Mouse (Mus musculus): Measurements from ENCODE around the gene Cpn2. TPM values are rescaled to one million over a fixed set of nuclear protein-coding genes. Genes with fewer than 3 reads are reported as not detected.

Gene Cpn2
- polyA plus RNA-seq, 1 experiment from 2014 or later: not detected

- 58% methylated on average over 4 of the region's 4 CpGs for WGBS (ENCODE audit: insufficient replicate concordance)
- no peaks in the 10 kb centered on the region for H3K9me3 ChIP-seq (replicated peaks; ENCODE audit: control insufficient read depth, low read length)
- no peaks in the 10 kb centered on the region for H3K36me3 ChIP-seq (ENCODE audit: control insufficient read depth, insufficient read depth, low read length)
- no peak overlapping the region for H3K4me3 ChIP-seq (ENCODE audit: low read depth, low read length)
- no peak overlapping the region for H3K9ac ChIP-seq (ENCODE audit: low read depth, low read length)
- peaks cover 40% of the 10 kb centered on the region for H3K27me3 ChIP-seq (ENCODE audit: control insufficient read depth, insufficient read depth, low read length)
- ATAC-seq (replicated peaks; ENCODE audit: insufficient number of reproducible peaks, low FRiP score, low TSS enrichment): no peak
- H3K4me2 ChIP-seq: no peak overlapping the region
- H3K4me1 ChIP-seq (ENCODE audit: control insufficient read depth, insufficient read depth, low read length): peaks cover 7% of the 10 kb centered on the region; the same call in 1 of the 2 replicates
- H3K27ac ChIP-seq (ENCODE audit: low read depth, low read length): no peak overlapping the region
Measured at GRCm38 (mm10) chr16:30285701-30286100, 18.4 kb upstream of the Cpn2 start.

- H3K4me3 ChIP-seq (ENCODE audit: low read depth, low read length): 0 out of 2 replicates have a peak overlapping the region, but pooled peaks have one; percentile 8
- no peak for ATAC-seq (replicated peaks; ENCODE audit: insufficient number of reproducible peaks, low FRiP score, low TSS enrichment)
- H3K36me3 ChIP-seq (ENCODE audit: control insufficient read depth, insufficient read depth, low read length): no peaks in the 10 kb centered on the region
- 3% methylated on average over 15 of the region's 15 CpGs for WGBS (ENCODE audit: insufficient replicate concordance)
- H3K9ac ChIP-seq (ENCODE audit: low read depth, low read length): no peak overlapping the region
- peak overlapping the region; percentile 43 for H3K4me2 ChIP-seq
- no peaks in the 10 kb centered on the region for H3K9me3 ChIP-seq (replicated peaks; ENCODE audit: control insufficient read depth, low read length)
- no peak overlapping the region for H3K27ac ChIP-seq (ENCODE audit: low read depth, low read length)
- H3K4me1 ChIP-seq (ENCODE audit: control insufficient read depth, insufficient read depth, low read length): peaks cover 7% of the 10 kb centered on the region; the same call in 1 of the 2 replicates
- peaks cover 40% of the 10 kb centered on the region for H3K27me3 ChIP-seq (ENCODE audit: control insufficient read depth, insufficient read depth, low read length)
Measured at GRCm38 (mm10) chr16:30283743-30284337, 16.5 kb upstream of the Cpn2 start.

GRCm38 (mm10) chr16:30282844-30283495 is 15.7 kb upstream of the Cpn2 start, which contains the start of gene Lrrc15:
Gene Lrrc15, minus strand, starts transcription at chr16:30283256.
- Histone ChIP-seq H3K9me3 (replicated peaks; ENCODE audit: control insufficient read depth, low read length) (no peaks in the 10 kb centered on the region), H3K27ac (ENCODE audit: low read depth, low read length) (no peak within 1 kb of the TSS), H3K36me3 (ENCODE audit: control insufficient read depth, insufficient read depth, low read length) (no peaks in the 10 kb centered on the region), H3K27me3 (ENCODE audit: control insufficient read depth, insufficient read depth, low read length) (peaks cover 40% of the 10 kb centered on the region), H3K4me1 (ENCODE audit: control insufficient read depth, insufficient read depth, low read length) (peaks cover 7% of the 10 kb centered on the region; the same call in 1 of the 2 replicates), H3K9ac (ENCODE audit: low read depth, low read length) (no peak within 1 kb of the TSS), H3K4me2 (peak within 1 kb of the TSS; percentile 64), H3K4me3 (ENCODE audit: low read depth, low read length) (peak within 1 kb of the TSS; percentile 31)
- no peak for ATAC-seq (replicated peaks; ENCODE audit: insufficient number of reproducible peaks, low FRiP score, low TSS enrichment)
- WGBS (ENCODE audit: insufficient replicate concordance): 7% methylated on average over 34 of the region's 34 CpGs

DNA sequence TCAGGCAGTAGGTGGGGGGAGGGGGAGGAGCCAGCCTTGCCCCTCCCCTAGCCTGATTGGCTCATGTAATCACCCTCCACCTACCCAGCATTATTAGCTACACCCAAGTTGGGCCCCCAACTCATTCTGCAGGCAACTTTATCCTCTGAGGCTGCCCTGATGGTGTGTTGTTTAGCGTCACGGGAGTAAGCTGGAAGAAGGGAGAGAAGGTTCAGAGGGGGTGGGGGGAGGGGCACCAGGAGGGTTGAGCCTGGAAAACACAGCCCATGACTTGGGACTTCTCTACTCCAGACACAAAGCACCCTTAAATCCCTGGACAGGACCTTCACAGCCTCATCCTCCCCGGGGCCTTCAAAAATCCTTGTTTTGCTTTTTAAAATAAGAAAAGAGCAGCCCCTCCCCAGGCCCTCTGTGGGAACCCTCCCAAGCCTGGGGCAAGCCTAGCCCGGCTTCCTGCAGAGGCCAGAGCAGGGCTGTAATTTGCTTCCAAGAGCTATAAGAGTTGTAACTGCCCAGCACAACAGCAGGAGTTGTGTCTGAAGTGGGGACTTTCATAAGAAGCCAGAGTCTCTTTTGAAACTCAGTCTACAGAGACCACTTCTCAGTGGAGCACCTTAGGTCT is 13.5 kb upstream of the Cpn2 start:
- Histone ChIP-seq H3K9ac (ENCODE audit: low read depth, low read length) (no peak overlapping the region), H3K36me3 (ENCODE audit: control insufficient read depth, insufficient read depth, low read length) (no peaks in the 10 kb centered on the region), H3K4me2 (no peak overlapping the region), H3K9me3 (replicated peaks; ENCODE audit: control insufficient read depth, low read length) (no peaks in the 10 kb centered on the region), H3K4me1 (ENCODE audit: control insufficient read depth, insufficient read depth, low read length) (peaks cover 7% of the 10 kb centered on the region; the same call in 1 of the 2 replicates), H3K4me3 (ENCODE audit: low read depth, low read length) (no peak overlapping the region), H3K27ac (ENCODE audit: low read depth, low read length) (no peak overlapping the region), H3K27me3 (ENCODE audit: control insufficient read depth, insufficient read depth, low read length) (peaks cover 40% of the 10 kb centered on the region)
- ATAC-seq (replicated peaks; ENCODE audit: insufficient number of reproducible peaks, low FRiP score, low TSS enrichment): no peak; the same call in 1 of the 2 replicates
- 12% methylated on average over 4 of the region's 4 CpGs for WGBS (ENCODE audit: insufficient replicate concordance)

GRCm38 (mm10) chr16:30278406-30278805 is 11.1 kb upstream of the Cpn2 start:
- ATAC-seq (replicated peaks; ENCODE audit: insufficient number of reproducible peaks, low FRiP score, low TSS enrichment): no peak
- H3K4me3 ChIP-seq (ENCODE audit: low read depth, low read length): no peak overlapping the region
- no peak overlapping the region for H3K4me2 ChIP-seq
- H3K4me1 ChIP-seq (ENCODE audit: control insufficient read depth, insufficient read depth, low read length): peaks cover 7% of the 10 kb centered on the region; the same call in 1 of the 2 replicates
- H3K9me3 ChIP-seq (replicated peaks; ENCODE audit: control insufficient read depth, low read length): no peaks in the 10 kb centered on the region
- 85% methylated on average over 11 of the region's 11 CpGs for WGBS (ENCODE audit: insufficient replicate concordance)
- H3K27ac ChIP-seq (ENCODE audit: low read depth, low read length): no peak overlapping the region
- peaks cover 19% of the 10 kb centered on the region for H3K27me3 ChIP-seq (ENCODE audit: control insufficient read depth, insufficient read depth, low read length)
- no peak overlapping the region for H3K9ac ChIP-seq (ENCODE audit: low read depth, low read length)
- H3K36me3 ChIP-seq (ENCODE audit: control insufficient read depth, insufficient read depth, low read length): no peaks in the 10 kb centered on the region

- Histone ChIP-seq H3K9me3 (replicated peaks; ENCODE audit: control insufficient read depth, low read length) (no peaks in the 10 kb centered on the region), H3K4me1 (ENCODE audit: control insufficient read depth, insufficient read depth, low read length) (peaks cover under 1% of the 10 kb centered on the region; the same call in 1 of the 2 replicates), H3K4me2 (no peak overlapping the region), H3K27me3 (ENCODE audit: control insufficient read depth, insufficient read depth, low read length) (no peaks in the 10 kb centered on the region), H3K36me3 (ENCODE audit: control insufficient read depth, insufficient read depth, low read length) (no peaks in the 10 kb centered on the region), H3K27ac (ENCODE audit: low read depth, low read length) (no peak overlapping the region), H3K9ac (ENCODE audit: low read depth, low read length) (no peak overlapping the region), H3K4me3 (ENCODE audit: low read depth, low read length) (no peak overlapping the region)
- WGBS (ENCODE audit: insufficient replicate concordance): 77% methylated on average over 15 of the region's 15 CpGs
- no peak for ATAC-seq (replicated peaks; ENCODE audit: insufficient number of reproducible peaks, low FRiP score, low TSS enrichment)
Measured at GRCm38 (mm10) chr16:30275558-30276340, 8.4 kb upstream of the Cpn2 start.

- Histone ChIP-seq H3K9ac (ENCODE audit: low read depth, low read length) (no peak overlapping the region), H3K4me2 (no peak overlapping the region), H3K9me3 (replicated peaks; ENCODE audit: control insufficient read depth, low read length) (no peaks in the 10 kb centered on the region), H3K27me3 (ENCODE audit: control insufficient read depth, insufficient read depth, low read length) (no peaks in the 10 kb centered on the region), H3K36me3 (ENCODE audit: control insufficient read depth, insufficient read depth, low read length) (no peaks in the 10 kb centered on the region), H3K27ac (ENCODE audit: low read depth, low read length) (no peak overlapping the region), H3K4me3 (ENCODE audit: low read depth, low read length) (no peak overlapping the region), H3K4me1 (ENCODE audit: control insufficient read depth, insufficient read depth, low read length) (no peaks in the 10 kb centered on the region; the same call in 1 of the 2 replicates)
- 86% methylated on average over 8 of the region's 8 CpGs for WGBS (ENCODE audit: insufficient replicate concordance)
- ATAC-seq (replicated peaks; ENCODE audit: insufficient number of reproducible peaks, low FRiP score, low TSS enrichment): no peak
Measured at GRCm38 (mm10) chr16:30273065-30273464, 5.8 kb upstream of the Cpn2 start.

- Histone ChIP-seq H3K4me2 (no peak overlapping the region), H3K27me3 (ENCODE audit: control insufficient read depth, insufficient read depth, low read length) (no peaks in the 10 kb centered on the region), H3K27ac (ENCODE audit: low read depth, low read length) (no peak overlapping the region), H3K4me3 (ENCODE audit: low read depth, low read length) (no peak overlapping the region), H3K9me3 (replicated peaks; ENCODE audit: control insufficient read depth, low read length) (no peaks in the 10 kb centered on the region), H3K36me3 (ENCODE audit: control insufficient read depth, insufficient read depth, low read length) (no peaks in the 10 kb centered on the region), H3K4me1 (ENCODE audit: control insufficient read depth, insufficient read depth, low read length) (no peaks in the 10 kb centered on the region; the same call in 1 of the 2 replicates), H3K9ac (ENCODE audit: low read depth, low read length) (no peak overlapping the region)
- no peak for ATAC-seq (replicated peaks; ENCODE audit: insufficient number of reproducible peaks, low FRiP score, low TSS enrichment)
- 73% methylated on average over 6 of the region's 6 CpGs for WGBS (ENCODE audit: insufficient replicate concordance)
Measured at GRCm38 (mm10) chr16:30271941-30272595, 4.8 kb upstream of the Cpn2 start.

All from heart, embryonic 11.5 days (tissue).